Mouse (Mus musculus): Measurements from ENCODE around the gene Fgd2.
"Not testable (repeated sequence)": the region's sequence is repeated elsewhere in the genome, so short reads cannot be mapped to it uniquely, and the experiment has no call there.

The Fgd2 gene

DNA sequence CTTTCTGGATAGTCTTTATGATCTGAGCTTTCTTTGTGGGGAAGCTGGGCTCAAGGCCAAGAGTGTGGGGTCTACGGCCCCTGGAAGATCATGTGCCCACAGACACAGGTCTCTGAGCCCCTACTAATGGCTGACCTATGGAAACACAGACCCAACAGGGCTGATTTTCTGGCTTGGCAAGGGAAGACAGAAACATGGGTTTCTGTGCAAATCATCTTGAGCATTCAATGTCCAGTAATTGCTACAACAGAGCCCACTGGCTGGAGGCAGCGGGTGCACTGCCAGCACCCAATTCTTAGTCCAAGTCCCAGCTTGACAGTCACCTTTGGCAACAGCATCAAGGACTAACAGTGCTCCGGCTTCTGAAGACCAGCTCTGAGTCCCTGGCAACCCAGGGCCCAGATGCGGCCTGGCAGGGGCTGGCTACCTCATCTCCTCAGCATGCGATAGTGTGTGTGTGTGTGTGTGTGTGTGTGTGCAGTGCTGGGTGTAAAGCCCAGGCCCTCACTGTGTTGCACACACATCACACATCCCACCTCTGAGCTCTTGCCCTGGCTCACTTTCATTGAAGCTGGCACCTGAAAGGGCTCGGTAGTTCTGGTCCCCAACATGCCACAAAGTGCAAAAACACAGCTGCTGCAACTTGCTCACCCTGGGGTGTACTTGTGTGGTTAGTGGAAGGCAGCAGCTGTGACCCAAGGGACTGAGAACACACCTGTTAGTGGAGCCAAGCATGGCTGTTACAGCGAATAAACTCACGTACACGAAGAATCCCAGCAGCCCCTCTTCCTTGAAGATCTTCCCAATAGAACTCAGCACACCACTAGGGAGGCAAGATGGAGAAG is 22.5 kb upstream of the Fgd2 start:
- no peak for DNase-seq

GRCm38 (mm10) chr17:29339170-29339768 is 21.4 kb upstream of the Fgd2 start:
- DNase-seq = peak; percentile 70

DNA sequence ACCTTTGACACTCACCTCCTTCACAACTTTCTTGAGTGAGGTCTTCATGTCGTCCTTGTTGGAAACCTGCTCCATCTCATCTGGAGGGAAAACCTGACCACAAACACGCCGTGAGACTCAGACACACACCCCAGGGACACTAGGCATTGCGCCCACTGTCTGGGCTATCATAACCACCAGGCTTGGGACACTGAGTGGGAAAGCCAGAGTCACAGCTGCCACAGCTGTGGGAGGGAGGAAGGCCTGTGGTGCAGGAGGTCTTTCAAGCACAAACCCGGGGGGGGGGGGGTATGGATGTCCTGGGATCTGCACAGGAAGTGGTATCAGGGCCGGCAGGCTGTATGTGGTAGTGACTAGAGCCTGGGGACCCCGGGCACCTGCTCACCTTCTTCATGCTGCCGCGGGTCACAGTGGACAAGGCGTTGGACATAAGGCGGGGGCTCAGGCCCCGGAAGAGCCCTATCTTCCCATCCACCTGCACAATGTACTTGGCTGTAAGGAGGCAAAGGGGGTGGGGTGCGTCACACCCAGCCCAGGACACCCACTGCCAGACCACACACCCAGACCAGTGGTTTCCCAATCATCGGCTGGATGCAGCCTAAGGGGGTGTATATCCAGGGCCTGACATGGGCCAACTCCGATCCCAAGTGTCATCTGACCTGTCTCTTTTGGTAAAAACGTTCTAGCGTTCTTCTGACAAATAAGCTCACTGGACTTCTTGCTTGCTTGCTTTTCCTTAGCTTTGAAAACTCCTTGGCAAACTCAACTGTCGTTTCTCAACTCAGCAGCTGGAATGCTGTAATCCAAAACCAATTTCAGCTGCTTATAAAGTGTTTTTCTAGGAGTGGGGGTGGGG is 20.1 kb upstream of the Fgd2 start:
- peak; percentile 22 for DNase-seq

- peak; percentile 71 for DNase-seq
Measured at GRCm38 (mm10) chr17:29341591-29342003, 19.1 kb upstream of the Fgd2 start.

GRCm38 (mm10) chr17:29342010-29342910 is 18.5 kb upstream of the Fgd2 start:
- peak; percentile 83 for DNase-seq

DNA sequence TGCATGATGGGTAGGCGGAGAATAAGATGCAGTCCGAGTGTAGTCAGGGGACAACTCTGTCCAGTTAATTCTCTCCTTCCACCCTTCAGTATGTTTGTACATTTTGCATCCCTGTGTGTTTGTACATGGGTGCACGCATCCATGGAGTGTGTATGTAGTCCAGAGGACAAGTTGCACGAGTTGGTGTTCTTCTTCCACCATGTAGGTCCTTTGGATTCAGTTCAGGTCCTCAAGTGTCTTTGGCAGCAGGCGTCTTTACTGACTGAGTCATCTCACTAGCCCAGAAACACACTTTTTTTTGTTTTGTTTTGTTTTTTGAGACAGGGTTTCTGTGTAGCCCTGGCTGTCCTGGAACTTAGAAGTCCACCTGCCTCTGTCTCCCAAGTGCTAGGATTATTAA is 17.5 kb upstream of the Fgd2 start:
- DNase-seq = peak; percentile 7

DNA sequence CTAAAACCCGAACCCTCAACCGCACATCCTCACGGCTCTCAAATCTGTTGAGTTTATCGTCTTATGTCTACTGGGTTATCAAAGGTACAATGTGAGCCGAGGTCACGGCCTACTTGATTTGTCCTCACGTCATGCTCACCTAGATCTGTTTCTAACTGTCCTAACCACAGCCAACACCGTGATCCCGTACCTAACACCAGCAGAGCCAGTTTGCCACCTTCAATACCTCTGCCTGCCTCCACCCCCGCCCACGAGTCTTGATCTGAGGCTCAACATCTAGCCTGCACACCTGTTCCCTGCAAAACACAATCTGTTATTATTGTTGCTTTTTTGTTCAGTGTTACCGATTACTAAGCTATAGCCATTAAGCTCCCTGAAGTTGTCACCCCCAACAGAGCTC is 15.4 kb upstream of the Fgd2 start:
- peak; percentile 15 for DNase-seq

- DNase-seq = no peak
Measured at GRCm38 (mm10) chr17:29346496-29347125, 14.1 kb upstream of the Fgd2 start.

DNA sequence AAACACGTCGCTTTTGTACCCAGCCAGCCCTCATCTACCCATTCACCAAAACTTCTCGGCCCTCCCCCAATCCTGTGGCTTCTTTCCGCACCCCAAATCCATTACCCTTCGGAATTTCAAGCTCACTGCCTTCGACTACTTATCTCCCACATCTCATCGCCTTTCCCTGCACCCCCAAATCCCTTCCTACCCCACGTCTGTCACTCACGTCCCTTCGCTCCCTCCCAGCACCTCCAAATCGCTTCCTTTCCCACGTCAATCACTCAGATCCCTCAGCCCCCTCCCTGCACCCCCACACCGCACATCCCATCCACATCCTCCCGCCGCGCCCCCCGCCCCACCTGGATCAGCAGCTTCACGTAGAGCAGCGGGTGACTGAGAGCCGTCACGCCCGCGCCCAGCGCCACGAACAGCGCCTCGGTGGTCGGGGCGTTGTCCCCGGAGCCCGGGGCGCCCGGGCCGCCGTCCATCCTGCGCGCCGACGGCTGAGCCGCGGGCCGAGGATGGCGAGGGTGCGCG is 13.5 kb upstream of the Fgd2 start:
- peak; percentile 67 for DNase-seq

DNA sequence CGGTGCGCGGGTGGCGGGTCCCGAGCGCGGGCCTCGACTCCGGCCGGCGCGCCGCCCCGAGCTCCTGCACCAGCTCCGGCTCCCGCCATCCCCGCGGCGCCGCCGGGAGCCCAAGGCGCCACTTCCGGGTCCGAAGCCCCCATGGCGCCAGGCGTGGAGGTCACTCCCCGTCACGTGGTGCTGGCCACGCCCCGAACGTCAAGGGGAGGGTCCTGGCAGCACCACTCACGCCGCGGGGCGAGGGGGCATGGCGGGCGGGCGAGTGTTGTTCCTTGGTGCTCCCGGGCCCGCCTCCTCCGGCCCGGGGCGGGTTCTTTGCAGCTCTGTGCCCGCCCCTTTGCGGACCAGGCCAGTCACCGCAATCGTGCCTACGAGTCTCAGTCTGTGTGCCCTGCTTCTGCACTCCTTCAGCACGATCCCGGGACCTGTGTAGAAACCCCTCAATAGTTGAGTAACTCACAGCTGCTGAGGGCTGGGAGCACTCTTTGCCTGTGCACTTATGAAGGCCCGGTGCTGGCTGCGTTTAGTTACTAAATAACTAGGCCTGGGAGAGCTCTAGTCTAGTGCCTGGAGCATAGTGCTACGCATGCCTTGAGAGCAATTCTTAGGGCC is 13.0 kb upstream of the Fgd2 start, which contains the start of gene Mtch1:
Mtch1 (minus strand) TSS at position 290 of the 612 bp plus-strand sequence.
- DNase-seq = peak; percentile 100

GRCm38 (mm10) chr17:29348996-29349395 is 11.7 kb upstream of the Fgd2 start:
- DNase-seq = no peak

DNA sequence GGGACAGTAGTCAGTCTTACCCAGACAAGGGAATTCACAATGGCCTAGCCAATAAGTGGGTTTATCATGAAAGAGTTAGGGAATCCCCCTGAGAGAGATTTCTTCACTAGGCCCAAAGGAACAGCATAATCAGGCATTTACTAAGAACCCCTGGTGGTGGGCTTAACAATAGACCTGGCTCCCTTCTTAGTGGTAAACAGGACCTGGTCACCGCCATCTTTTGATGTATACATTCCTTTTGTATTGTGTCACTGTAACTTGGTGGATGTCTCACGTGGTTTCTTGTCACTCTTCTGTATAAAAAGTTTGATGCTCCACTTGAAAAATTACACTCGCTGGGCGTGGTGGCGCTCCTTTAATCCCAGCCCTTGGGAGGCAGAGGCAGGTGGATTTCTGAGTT is 9.7 kb upstream of the Fgd2 start:
- DNase-seq = not testable (repeated sequence)

GRCm38 (mm10) chr17:29355461-29355840 is 5.3 kb upstream of the Fgd2 start:
- peak; percentile 56 for DNase-seq

- DNase-seq = peak; percentile 88
Measured at GRCm38 (mm10) chr17:29355841-29356478, 4.8 kb upstream of the Fgd2 start.

GRCm38 (mm10) chr17:29356479-29356856 is 4.2 kb upstream of the Fgd2 start:
- peak; percentile 91 for DNase-seq

GRCm38 (mm10) chr17:29356882-29357281 is 3.8 kb upstream of the Fgd2 start:
- no peak for DNase-seq

DNA sequence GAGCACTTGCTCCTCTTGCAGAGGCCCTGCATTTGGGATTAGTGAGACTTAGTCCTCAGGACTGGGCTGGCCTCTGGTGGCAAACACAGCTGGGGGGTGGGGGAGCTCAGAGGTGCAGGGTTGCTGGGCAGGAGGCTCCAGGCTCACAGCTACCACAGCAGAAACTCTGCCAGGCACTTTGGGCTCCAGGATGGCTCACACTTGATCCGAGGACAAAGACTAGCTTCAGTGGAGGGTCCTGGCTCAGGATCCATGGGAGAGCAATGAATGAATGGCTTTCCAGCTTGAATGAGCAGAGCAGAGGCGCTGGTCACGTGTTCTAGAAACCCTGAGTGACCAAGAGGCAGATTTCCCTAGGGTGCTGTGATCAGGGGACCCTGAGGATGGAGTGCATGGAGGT is 1.8 kb upstream of the Fgd2 start:
- DNase-seq = no peak

DNA sequence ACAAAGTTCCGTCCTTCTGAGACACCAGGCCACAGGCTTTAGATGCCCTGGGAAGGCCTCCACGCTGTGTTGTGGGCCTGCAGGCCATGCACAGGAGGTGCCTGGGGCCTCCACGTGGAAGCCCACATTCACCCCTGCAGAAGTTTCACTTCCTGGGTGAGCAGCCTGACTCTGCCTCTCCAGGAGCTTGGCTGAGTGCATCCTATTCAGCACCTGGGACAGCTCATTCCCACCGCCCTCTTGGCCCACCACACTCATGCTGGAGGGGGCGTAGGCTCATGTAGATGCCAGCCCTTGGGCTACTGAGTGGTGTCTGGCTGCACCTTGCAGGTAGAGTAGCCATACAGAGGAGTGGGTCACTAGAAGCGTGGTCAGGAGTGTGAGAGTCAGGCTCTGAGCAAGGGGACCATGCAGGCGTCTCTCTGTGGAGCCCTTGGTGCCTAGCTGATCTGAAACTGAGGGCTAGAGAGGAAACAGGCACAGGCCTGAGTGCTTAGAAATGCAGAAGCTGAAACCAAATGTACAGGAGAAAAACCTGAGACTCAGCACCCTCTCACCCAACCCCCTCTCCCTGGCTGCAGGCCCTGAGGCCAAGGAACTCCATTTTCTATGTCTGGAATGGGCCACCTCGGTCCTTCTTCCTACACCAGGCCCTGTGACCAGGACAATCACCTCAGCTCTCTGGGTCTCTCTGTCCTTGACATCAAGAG is 1.4 kb downstream of the Fgd2 start:
- peak; percentile 33 for DNase-seq

- DNase-seq = no peak
Measured at GRCm38 (mm10) chr17:29363109-29363508, 2.4 kb downstream of the Fgd2 start.

GRCm38 (mm10) chr17:29365105-29365621 is 4.4 kb downstream of the Fgd2 start:
- DNase-seq = no peak

Data from kidney, postnatal 10 days (tissue).